Mouse (Mus musculus) right cerebral cortex, postnatal 10 days (tissue): ENCODE data around the gene Myo16.

Source experiments
- DNase-seq, 2 experiments: peaks; one replicate each; pipeline ENCODE4 v3.0.0; 2021; ENCODE audit warnings: low spot score in 2 of 2

Gene Myo16

DNA sequence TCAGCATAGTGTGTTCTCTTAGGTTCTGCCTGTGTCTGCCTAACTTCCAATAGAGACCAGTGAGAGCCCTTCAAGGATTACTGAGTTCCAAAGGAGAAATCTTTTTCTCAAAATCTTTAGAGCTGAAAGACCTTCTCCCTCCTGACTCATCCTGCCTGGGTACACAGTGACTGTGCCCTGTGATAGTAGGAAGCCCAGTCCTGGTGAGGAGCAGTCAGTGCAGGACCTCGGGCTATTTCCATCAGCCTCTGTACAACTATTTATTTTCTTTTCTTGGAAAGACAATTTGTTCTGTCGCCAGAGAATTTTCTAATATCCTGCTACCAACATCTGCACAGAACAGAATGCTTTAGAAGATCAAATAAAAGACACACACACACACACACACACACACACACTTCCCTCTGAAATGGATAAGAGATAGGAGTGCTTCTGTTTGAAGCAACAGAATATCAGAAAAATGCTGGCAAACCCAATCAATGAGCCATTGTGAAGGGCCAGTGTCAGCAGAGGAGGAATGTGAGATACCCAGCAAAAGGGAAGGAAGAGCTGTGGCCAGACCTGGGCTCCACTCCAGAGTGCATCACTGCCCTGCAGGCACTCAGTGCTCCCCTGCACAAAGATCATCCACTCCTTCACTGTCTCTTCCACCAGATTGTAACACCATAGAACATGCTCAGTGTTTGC lies 518.3 kb downstream of the Myo16 start:
- DNase-seq, result no peak

DNA sequence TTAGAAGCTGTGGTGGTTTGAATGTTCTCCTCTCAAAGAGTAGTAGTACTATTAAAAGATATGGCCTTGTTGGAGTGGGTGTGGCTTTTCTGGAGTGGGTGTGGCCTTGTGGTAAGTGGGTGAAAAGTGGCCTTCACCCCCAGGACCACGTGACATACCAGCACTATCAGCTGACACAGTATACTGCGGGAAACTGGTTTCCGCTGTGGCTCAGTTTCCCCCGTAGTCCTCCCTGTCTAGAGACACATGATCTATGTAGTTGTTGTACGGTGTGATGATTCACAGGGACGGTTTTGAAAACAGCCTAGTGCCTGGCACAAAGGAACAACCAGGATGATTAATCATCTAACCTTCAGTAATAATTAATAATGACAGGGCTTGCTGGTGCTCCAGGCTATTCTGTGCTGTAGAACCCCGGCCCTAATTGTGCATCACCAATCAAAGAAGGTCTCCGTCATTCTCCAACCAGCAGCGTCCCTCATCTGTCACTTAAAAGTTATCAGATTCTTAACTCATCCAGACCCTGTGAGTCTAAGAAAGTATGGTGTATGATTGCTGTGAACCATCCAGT lies 524.2 kb downstream of the Myo16 start:
- DNase-seq, result no peak

DNA sequence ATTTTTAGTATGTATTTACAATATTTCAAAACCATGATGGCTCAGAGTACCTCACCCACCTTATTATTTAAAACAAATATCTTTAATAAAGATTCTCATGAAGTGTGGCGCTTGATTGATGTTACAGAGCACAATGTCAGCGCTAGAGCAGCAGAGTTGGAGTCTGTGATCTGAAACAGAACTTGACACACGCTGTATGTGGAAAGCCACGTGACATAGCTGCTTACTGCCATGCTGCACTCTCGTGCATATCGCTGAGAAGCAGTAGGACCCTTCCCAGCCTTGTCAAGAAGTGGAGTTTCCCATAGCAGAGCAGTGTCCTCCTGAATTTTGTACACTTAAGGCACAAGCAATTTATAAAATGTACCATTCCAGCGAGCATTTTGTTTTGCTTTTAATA lies 528.2 kb downstream of the Myo16 start:
- no peak for DNase-seq

DNA sequence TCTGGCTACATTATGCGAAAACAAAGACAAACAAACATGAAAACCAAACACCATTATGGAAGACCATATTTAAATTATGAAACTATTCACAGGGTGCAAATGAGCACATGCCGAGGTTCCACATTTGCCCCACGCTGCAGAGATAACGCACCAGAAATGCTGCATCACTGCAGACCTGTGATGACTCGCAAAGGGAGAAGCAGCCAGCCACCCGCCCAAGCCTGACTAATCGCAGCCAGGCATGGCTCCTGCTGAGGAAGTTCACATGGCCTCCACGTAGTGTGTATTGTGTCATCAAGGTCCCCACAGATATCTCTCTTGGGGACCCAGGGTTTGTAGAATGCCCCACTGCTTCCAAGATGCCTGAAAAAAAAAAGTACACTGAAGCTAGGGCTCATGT lies 529.4 kb downstream of the Myo16 start:
- no peak for DNase-seq
